Mouse (Mus musculus): ENCODE data around the gene Acoxl.
A peak's percentile ranks its signal among the peaks of the same experiment; 100 is the strongest.

The Acoxl gene

GRCm38 (mm10) chr2:127838576-127838975, at the start of gene Acoxl:
TSS of gene Acoxl (plus strand) at chr2:127838876.
- no peak for DNase-seq (ENCODE audit: low read depth, low spot score)

- DNase-seq (ENCODE audit: low read depth, low spot score) = no peak
Measured at GRCm38 (mm10) chr2:127789138-127789537, 49.5 kb upstream of the Acoxl start.

- DNase-seq (ENCODE audit: low read depth, low spot score) = no peak
Measured at GRCm38 (mm10) chr2:127789651-127790270, 48.9 kb upstream of the Acoxl start.

GRCm38 (mm10) chr2:127791919-127792603, 46.6 kb upstream of the Acoxl start, which contains the start of gene Mtln:
TSS of gene Mtln (minus strand) at chr2:127792488.
- peak; percentile 70 for DNase-seq (ENCODE audit: low read depth, low spot score)

GRCm38 (mm10) chr2:127831401-127832102, 7.1 kb upstream of the Acoxl start, which contains the start of gene Bub1:
TSS of gene Bub1 (minus strand) at chr2:127831865.
- peak; percentile 70 for DNase-seq (ENCODE audit: low read depth, low spot score)

- no peak for DNase-seq (ENCODE audit: low read depth, low spot score)
Measured at GRCm38 (mm10) chr2:127832103-127832832, 6.4 kb upstream of the Acoxl start.

GRCm38 (mm10) chr2:127832833-127833190, 5.9 kb upstream of the Acoxl start:
- no peak for DNase-seq (ENCODE audit: low read depth, low spot score)

GRCm38 (mm10) chr2:127839425-127839824, 749 bp downstream of the Acoxl start:
- DNase-seq (ENCODE audit: low read depth, low spot score) = no peak

- DNase-seq (ENCODE audit: low read depth, low spot score) = no peak
Measured at GRCm38 (mm10) chr2:127841402-127841801, 2.7 kb downstream of the Acoxl start.

- DNase-seq (ENCODE audit: low read depth, low spot score) = no peak
Measured at GRCm38 (mm10) chr2:127842421-127842820, 3.7 kb downstream of the Acoxl start.

GRCm38 (mm10) chr2:127845346-127845982, 6.8 kb downstream of the Acoxl start:
- DNase-seq (ENCODE audit: low read depth, low spot score) = no peak

- no peak for DNase-seq (ENCODE audit: low read depth, low spot score)
Measured at GRCm38 (mm10) chr2:127846008-127846407, 7.3 kb downstream of the Acoxl start.

- no peak for DNase-seq (ENCODE audit: low read depth, low spot score)
Measured at GRCm38 (mm10) chr2:127846571-127846970, 7.9 kb downstream of the Acoxl start.

GRCm38 (mm10) chr2:127850371-127850770, 11.7 kb downstream of the Acoxl start:
- DNase-seq (ENCODE audit: low read depth, low spot score) = no peak

GRCm38 (mm10) chr2:127854332-127854991, 15.8 kb downstream of the Acoxl start:
- DNase-seq (ENCODE audit: low read depth, low spot score) = no peak

GRCm38 (mm10) chr2:127864381-127864780, 25.7 kb downstream of the Acoxl start:
- DNase-seq (ENCODE audit: low read depth, low spot score) = no peak

- DNase-seq (ENCODE audit: low read depth, low spot score) = no peak
Measured at GRCm38 (mm10) chr2:127881063-127881462, 42.4 kb downstream of the Acoxl start.

- peak; percentile 42 for DNase-seq (ENCODE audit: low read depth, low spot score)
Measured at GRCm38 (mm10) chr2:127889432-127889831, 50.8 kb downstream of the Acoxl start.

GRCm38 (mm10) chr2:127889979-127890378, 51.3 kb downstream of the Acoxl start:
- no peak for DNase-seq (ENCODE audit: low read depth, low spot score)

GRCm38 (mm10) chr2:127890526-127890925, 51.9 kb downstream of the Acoxl start:
- DNase-seq (ENCODE audit: low read depth, low spot score) = no peak

- DNase-seq (ENCODE audit: low read depth, low spot score) = no peak
Measured at GRCm38 (mm10) chr2:127891056-127891455, 52.4 kb downstream of the Acoxl start.

Data from WW6 (cell line).